Mouse (Mus musculus): Measurements from ENCODE around the gene Gpr107.

DNA sequence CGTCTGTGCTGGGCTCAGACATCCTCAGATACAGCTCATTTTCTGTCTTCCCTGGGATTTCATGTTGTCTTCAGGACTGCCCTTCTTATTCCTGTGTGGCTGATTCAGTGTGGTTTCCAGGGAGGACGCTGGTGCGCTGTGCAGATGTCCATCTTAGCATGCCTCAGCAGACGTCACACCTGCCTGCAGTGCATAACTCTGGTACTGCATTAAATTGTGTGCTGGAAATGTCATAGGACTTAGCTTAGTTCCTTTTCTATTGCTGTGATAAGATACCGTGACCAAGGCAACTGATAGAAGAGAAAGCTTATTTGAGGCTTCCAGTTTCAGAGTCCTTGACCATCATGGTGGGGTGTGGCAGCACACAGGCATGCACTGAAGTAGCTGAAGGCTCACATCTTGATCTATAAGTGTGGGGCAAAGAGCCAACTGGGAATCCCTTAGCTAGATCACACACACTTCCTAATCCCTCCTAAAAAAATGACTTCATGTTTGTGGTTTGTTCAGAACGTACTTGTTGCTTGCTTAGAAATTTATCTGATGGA is 30.7 kb downstream of the Gpr107 start:
- TF ChIP-seq CTCF (IDR thresholded peaks at IDR 0.05; ENCODE audit: low read depth) = no peak
- TF ChIP-seq EP300 (IDR thresholded peaks at IDR 0.05; ENCODE audit: low read depth) = no peak

All from liver, embryonic 14.5 days (tissue).